Mouse (Mus musculus) C2C12 (cell line): ENCODE results near the gene Sprr4. TPM values are rescaled to one million over a fixed set of nuclear protein-coding genes. Genes with fewer than 3 reads are reported as not detected.

Source experiments
- H3K27me3 ChIP-seq: one replicate; pipeline ENCODE4 v1.6.1; 2011; ENCODE audit not compliant: control insufficient read depth, insufficient read depth, insufficient read length
- H3K36me3 ChIP-seq: one replicate; pipeline ENCODE4 v1.6.1; 2011; ENCODE audit not compliant: control insufficient read depth, insufficient read depth
- H3K4me3 ChIP-seq: one replicate; pipeline ENCODE4 v1.5.1; 2011; ENCODE audit warnings: mild to moderate bottlenecking, control low read depth; ENCODE audit not compliant: poor library complexity, insufficient read depth, severe bottlenecking
- H3K79me2 ChIP-seq: one replicate; pipeline ENCODE4 v1.6.1; 2011; ENCODE audit not compliant: control insufficient read depth, insufficient read depth
- H3K79me3 ChIP-seq: one replicate; pipeline ENCODE4 v1.6.1; 2011; ENCODE audit warnings: low read depth, control low read depth
- H3ac ChIP-seq: one replicate; pipeline ENCODE3; 2011; ENCODE audit warnings: low read depth; ENCODE audit not compliant: control insufficient read depth, insufficient read length
- CEBPB ChIP-seq: IDR thresholded peaks from one replicate; pipeline ENCODE4 v1.6.1; 2011; ENCODE audit warnings: low read depth, mild to moderate bottlenecking, control low read depth, moderate library complexity
- CTCF ChIP-seq: IDR thresholded peaks from one replicate; pipeline ENCODE4 v1.5.1; 2011; ENCODE audit not compliant: control insufficient read depth, insufficient read depth, insufficient read length
- FOSL1 ChIP-seq: IDR thresholded peaks from one replicate; pipeline ENCODE4 v1.8.0; 2011; ENCODE audit warnings: mild to moderate bottlenecking, low read length; ENCODE audit not compliant: poor library complexity, insufficient read depth, severe bottlenecking
- MAX ChIP-seq: IDR thresholded peaks from one replicate; pipeline ENCODE4 v1.6.1; 2011; ENCODE audit warnings: mild to moderate bottlenecking, control low read depth
- MYOD1 ChIP-seq: IDR thresholded peaks from one replicate; pipeline ENCODE4 v1.6.1; 2011; ENCODE audit warnings: low read depth; ENCODE audit not compliant: control insufficient read depth, insufficient read length
- MYOG ChIP-seq: IDR thresholded peaks from one replicate; pipeline ENCODE4 v1.6.1; 2011; ENCODE audit not compliant: control insufficient read depth, insufficient read length; ENCODE audit errors: extremely low read depth
- USF1 ChIP-seq: IDR thresholded peaks from one replicate; pipeline ENCODE4 v1.6.1; 2011; ENCODE audit warnings: low read depth, mild to moderate bottlenecking, control low read depth, moderate library complexity
- polyA plus RNA-seq: library from polyadenylated mRNA; unstranded; fragments of >200 nt; fragmentation: generic; extraction: Trizol; gene quantifications from one replicate; pipeline ENCODE4 v1.2.1, GENCODE M21; 2012; ENCODE audit warnings: missing spikeins

The Sprr4 gene
- polyA plus RNA-seq, 1 experiment, result not detected

DNA sequence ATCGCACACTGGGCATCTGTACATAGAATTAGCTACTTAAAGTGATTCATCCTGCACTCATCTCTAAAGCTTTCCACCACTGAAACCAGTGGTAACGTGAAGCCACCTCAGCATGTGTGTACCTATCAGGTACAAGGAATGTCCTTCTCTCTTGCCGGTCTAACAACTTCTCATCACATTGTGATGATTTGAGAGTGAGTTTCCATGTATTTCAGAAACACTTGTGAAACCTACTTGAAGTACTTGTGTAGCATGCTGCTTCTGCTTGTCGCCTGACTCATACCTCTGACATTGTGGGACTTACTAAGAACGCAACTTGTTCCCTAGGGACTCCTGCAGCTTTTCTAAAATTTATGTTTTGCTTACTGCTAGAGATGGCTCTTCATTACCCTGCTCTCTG is 45.1 kb downstream of the Sprr4 start:
- no peaks in the 10 kb centered on the region for H3K27me3 ChIP-seq
- no peak overlapping the region for H3ac ChIP-seq
- no peaks in the 10 kb centered on the region for H3K79me2 ChIP-seq
- no peak for TF ChIP-seq CTCF
- TF ChIP-seq USF1, result no peak
- no peak for TF ChIP-seq MYOD1
- TF ChIP-seq FOSL1, result no peak
- no peak for TF ChIP-seq MYOG
- TF ChIP-seq MAX, result no peak
- TF ChIP-seq CEBPB, result no peak
- H3K4me3 ChIP-seq, result no peak overlapping the region
- H3K36me3 ChIP-seq, result no peaks in the 10 kb centered on the region
- H3K79me3 ChIP-seq, result no peaks in the 10 kb centered on the region

Other genes with a start within 250 kb of the Sprr4 start
- 0.13 TPM for gene Sprr2a3, start 215.1 kb downstream of the Sprr4 start, polyA plus RNA-seq
- 0.11 TPM for gene Sprr2b, start 183.9 kb downstream of the Sprr4 start, polyA plus RNA-seq
- gene Sprr2d, start 161.4 kb downstream of the Sprr4 start, polyA plus RNA-seq, result not detected
- 0.06 TPM for gene Sprr2e, start 148.3 kb downstream of the Sprr4 start, polyA plus RNA-seq
- not detected for gene Sprr2f, start 135.3 kb downstream of the Sprr4 start, polyA plus RNA-seq
- 1.8 TPM for gene Sprr2h, start 114.8 kb downstream of the Sprr4 start, polyA plus RNA-seq
- gene Sprr2i, start 92.5 kb downstream of the Sprr4 start, polyA plus RNA-seq, result not detected
- gene Sprr2j-ps, start 82.4 kb downstream of the Sprr4 start, polyA plus RNA-seq, result 0.16 TPM
- 8.5 TPM for gene Gm9774, start 71.1 kb downstream of the Sprr4 start, polyA plus RNA-seq
- gene Sprr2k, start 67.9 kb downstream of the Sprr4 start, polyA plus RNA-seq, result 4.0 TPM
- gene Sprr1b, start 61.7 kb downstream of the Sprr4 start, polyA plus RNA-seq, result 0.46 TPM
- gene Sprr3, start 41.8 kb downstream of the Sprr4 start, polyA plus RNA-seq, result not detected
- 23.8 TPM for gene Sprr1a, start 14.6 kb downstream of the Sprr4 start, polyA plus RNA-seq
- gene 2310046K23Rik, start 34.0 kb upstream of the Sprr4 start, polyA plus RNA-seq, result not detected
- gene Ivl, start 73.2 kb upstream of the Sprr4 start, polyA plus RNA-seq, result 0.04 TPM
- gene Smcp, start 88.5 kb upstream of the Sprr4 start, polyA plus RNA-seq, result not detected
- not detected for gene 2210017I01Rik, start 107.0 kb upstream of the Sprr4 start, polyA plus RNA-seq
- gene Lce6a, start 121.2 kb upstream of the Sprr4 start, polyA plus RNA-seq, result not detected
- not detected for gene Lce1a1, start 147.8 kb upstream of the Sprr4 start, polyA plus RNA-seq
- not detected for gene Lce1b, start 156.4 kb upstream of the Sprr4 start, polyA plus RNA-seq
- not detected for gene Lce1a2, start 169.8 kb upstream of the Sprr4 start, polyA plus RNA-seq
- gene Lce1c, start 178.8 kb upstream of the Sprr4 start, polyA plus RNA-seq, result not detected
- not detected for gene Lce1d, start 186.7 kb upstream of the Sprr4 start, polyA plus RNA-seq
- gene Lce1e, start 208.6 kb upstream of the Sprr4 start, polyA plus RNA-seq, result not detected
- gene Lce1f, start 219.9 kb upstream of the Sprr4 start, polyA plus RNA-seq, result 0.83 TPM
- gene Gm38119, start 238.6 kb upstream of the Sprr4 start, polyA plus RNA-seq, result not detected